Mouse (Mus musculus): ENCODE measurements around the gene Sytl1.
A peak's percentile ranks its signal among the peaks of the same experiment; 100 is the strongest.

Gene Sytl1

DNA sequence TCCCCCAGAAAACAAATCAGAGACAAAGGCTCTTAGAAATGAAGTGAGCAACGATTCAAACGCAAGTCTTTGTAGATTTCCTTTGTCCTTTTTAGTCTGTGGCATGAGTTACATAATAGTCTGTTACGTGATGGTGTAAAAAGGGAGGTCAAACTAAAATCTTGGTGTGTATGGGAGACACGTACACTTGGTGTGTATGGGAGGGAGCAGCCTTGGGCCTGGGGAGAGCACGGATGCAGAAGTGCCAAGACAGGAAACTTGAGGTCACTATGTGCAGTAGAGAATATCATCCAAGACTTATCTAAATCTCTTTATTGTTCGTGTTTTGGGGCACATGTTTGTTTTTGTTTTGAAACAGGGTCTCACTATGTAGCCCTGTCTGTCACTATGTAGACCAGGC, 15.2 kb upstream of the Sytl1 start:
- no peak for DNase-seq

DNA sequence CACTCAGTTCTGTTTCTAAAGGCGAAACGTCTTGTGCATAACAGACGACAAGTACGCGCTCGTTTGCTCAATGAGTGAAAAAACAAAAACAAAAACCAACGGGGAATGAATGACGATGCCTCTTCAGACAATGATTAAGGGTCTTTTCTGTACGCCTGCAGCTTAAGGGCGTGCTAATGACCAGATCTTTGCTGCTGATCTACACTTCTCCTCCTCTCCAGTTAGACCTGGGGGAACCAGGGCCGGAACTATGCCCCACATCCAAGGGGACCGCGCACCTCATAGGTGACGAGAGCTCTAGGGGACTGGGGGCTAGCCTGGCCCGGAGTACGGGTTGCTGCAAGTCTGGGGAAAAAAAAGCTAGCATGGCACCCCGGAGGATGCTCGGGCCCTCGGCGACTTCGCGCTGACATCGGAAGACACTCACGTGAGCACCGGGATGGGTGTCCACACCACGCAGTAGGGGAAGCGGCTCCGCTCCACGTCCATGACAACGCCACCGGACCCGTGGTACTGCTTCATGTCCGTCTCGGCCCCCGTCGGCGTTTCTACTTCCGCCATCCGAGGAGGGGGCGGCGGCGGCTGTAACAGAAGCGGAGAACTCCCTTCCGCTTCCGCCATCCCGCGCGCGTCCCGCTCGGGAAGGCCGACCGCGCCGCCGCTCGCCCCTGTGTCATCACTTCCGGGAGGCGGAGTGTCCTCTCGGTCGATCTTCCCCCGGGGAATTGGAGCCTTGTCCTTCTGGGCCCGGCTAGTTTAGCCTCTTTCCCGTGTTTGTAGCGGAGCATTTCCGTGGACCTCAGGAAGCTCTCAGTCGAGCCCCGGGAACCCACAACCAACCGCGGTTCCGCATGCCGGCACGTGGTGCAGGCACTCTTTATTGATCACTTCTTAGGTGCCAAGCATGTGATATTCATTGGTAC, 14.5 kb upstream of the Sytl1 start, which contains the start of gene Tmem222:
Gene Tmem222, minus strand, starts transcription at position 689 of the 923 bp plus-strand sequence.
- DNase-seq: peak; percentile 95 to 97

DNA sequence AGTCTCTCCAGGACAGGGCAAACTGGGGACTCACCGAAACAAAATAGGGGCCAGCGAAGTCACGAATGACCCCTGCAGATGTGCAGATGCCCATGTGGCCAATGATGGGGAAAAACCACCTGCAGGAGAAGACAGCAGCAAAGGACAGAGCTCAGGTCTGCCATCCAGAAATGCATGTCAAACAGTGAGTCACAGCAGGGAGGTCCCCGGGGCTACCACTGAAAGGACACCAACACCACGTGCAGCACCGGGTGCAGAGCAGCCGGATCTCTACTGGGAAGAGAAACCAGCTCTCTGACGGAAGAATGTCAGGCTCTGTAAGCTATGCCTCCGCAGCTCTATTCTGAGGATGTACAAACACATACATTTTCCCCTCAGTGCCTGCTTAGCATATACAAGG, 8.0 kb upstream of the Sytl1 start:
- DNase-seq: no peak

DNA sequence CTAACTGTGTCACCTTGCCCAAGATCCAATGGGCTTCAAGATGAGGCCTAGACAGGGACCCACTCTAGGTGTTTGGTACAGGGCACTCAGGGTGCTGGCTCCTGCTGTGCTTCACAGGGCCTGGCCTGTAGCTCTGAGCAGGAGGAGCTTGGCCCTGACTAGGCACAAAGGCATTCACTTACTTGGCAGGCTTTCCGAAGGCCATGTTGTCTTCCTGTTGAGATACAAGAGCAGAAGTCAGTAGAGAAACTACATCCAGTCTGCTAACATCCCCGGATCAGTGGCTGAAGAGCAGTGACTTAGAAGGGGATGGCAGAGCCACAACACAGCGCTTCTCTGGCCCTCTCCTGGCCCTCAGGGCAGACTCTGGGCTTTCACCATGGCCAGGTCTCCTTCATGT, 6.7 kb upstream of the Sytl1 start:
- peak in 1 of 2 experiments; percentile 30 for DNase-seq

DNA sequence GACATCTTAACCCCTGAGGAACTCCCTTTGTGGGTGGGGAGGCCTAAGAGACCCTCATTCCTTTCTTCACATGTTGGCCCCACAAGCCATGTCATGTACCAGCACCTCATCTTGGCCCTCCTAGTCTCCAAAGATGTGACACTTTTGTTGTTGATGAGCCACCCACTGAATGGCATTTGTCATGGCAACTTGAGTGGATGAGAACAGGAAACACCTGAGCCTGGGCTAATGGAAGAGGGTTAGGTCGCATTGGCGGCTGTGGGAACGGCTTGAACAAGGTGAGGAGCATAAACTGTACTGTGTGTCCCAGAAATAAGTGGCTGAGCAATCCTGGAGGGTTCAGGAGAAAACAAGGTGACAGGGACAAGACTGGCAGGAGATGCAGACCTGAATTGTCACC, 6.0 kb upstream of the Sytl1 start:
- no peak for DNase-seq

DNA sequence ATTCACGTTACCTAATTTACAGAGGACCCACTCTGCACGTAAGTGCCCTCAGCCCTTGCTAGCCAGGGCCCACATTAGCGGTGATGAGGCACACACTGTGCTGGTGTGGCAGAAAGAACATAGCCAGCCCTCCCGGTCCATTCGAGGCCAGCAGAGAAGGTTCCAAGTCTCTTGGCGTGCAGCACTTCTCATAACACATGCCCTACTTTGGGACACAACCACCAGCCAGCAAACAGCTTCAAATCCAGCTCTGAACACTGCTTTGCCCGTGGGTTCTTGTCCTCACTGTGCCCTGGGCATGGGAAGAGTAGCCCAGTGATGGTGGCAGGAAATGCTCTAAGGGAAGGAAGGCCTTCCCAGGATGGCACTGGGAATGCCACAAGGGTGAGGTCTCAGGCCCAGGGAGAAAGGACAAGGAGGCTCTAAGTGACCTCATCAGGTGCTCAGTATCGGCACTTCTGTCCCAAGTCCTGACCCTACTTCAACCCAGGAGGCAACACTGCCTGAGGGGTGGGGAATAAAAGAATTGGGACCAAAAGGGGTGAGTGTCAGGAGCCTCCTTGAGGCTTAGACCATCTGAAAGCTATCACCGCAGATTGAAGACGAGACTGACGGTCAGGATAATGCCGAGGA, 3.5 kb upstream of the Sytl1 start:
- no peak for DNase-seq

DNA sequence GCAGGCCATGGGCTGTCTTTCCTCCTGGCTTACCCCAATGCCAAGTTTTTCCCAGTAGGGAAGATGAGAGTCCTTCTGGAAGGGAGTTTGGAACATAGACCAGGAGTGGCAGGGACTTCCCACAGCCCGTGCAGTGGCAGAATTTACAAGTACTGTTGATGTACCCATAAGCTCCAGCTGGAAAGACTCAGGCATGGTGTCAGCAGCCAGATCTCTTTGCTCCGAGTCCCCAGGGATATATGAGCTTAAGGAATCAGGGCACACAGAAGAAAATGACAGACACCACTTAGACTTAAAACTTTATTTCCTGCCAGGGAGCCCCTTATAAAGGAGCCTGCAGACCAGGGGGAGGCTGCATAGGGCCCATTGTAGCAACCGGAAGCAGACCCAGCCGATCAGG, 2.8 kb upstream of the Sytl1 start:
- peak in 1 of 2 experiments; percentile 20 for DNase-seq

DNA sequence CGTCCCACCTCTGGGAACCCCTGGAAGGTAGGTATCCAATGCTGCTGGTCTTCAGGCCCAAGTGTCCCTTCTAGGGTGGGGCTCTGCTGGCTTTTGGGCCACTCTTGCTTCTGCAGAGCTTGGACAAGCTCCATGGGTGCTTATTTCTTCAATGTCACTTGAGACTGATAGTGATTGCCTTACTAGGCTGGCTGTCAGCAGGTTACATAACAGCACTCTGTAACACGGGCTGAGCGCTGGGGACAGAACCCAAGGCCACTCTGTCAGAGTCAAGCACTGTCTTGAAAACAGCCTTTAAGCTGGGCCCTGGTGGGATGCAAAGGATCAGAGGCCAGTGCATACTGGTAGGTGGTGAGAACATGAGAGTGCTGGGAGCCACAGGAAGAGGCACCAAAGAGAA, 2.4 kb upstream of the Sytl1 start:
- no peak for DNase-seq

DNA sequence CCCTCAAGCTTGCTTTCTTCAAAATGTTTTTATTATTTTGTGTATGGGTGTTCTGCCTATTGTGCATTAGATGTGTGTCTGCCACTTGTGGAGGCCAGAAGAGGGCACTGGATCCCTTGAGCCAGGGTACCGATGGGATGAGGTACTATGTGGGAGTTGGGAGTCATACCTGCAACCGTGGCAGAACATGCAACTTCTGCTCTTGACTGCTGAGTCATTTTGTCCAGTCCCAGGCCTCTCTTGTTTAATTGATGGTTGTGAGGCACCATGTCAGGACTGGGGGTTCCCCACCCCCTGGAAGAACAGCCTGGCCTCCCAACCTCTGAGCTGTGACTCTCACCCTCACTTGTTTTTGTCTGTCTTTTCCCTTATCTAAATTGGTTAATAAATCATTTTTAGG, 1.6 kb upstream of the Sytl1 start:
- peak in 1 of 2 experiments; percentile 21 for DNase-seq

DNA sequence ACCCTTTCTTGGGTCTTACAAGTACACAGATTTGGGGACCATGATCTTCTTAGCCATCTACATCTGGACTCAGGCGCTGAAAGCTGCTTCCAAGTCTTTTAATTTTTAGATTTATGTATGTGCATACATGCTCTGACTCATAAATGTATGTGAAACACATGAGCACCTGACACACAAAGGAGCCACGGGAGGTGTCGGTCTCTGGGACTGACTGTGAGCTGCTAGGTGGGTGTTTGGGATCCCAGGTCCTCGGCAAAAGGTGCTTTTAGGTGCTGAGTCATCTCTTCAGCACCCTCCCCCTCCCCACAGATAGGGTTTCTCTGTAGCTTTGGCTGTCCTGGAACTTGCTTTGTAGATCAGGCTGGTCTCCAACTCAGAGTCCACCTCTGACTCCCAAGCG, 843 bp upstream of the Sytl1 start:
- no peak for DNase-seq

DNA sequence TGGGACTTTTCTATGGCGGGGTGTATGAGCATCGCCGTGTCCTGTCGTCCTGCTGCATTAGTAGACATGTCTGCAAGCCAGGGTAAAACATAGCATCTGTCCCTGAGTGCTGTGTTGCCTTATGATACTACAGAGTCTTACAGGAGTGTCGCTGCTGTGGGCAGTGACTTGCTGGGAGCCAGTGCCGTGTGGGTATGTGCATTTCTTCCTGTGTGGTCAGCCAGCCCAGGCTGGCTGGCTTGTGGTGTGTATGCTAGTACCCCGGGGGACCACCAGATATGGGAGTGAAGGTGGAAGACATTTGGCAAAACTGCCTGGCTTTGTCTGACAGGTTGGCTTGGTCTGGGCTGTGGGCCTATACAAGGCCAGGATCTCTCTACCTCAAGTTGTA, 543 bp downstream of the Sytl1 start:
- DNase-seq: no peak

DNA sequence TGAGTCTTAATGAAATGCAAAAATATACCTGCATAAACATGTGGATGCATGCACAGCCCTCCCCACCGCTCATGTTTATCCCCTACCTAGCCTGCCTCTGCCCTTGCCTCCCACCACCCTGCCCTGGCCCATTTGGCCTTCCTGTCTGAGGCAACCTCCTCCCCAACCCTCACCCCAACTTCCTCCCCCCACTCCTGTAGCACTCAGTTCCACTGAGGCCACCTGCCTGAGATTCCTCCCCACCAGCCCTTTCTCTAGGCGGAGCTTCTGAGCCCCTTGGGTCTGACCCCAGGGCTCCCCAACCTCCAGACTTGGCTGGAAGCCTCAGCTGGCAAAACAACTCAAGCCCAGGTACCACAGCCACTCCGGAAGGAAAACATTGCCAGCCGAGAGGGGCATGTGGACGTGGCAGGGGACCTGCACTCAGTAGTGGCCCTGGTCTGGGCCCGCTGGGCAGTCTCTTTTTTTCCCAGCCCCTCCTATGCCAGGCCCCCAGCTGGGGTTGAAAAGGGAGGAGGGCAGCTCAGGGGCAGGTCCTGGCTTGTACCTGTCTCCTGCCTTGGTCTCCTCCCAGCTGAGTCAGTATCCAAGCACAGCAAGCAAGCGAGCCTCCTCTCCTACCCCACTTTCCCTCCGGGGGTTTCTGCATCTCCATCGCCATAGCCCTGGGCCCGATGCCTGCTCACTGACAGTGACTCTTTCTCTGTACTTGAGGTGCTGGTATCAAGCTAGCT, 1.1 kb downstream of the Sytl1 start:
- no peak for DNase-seq

DNA sequence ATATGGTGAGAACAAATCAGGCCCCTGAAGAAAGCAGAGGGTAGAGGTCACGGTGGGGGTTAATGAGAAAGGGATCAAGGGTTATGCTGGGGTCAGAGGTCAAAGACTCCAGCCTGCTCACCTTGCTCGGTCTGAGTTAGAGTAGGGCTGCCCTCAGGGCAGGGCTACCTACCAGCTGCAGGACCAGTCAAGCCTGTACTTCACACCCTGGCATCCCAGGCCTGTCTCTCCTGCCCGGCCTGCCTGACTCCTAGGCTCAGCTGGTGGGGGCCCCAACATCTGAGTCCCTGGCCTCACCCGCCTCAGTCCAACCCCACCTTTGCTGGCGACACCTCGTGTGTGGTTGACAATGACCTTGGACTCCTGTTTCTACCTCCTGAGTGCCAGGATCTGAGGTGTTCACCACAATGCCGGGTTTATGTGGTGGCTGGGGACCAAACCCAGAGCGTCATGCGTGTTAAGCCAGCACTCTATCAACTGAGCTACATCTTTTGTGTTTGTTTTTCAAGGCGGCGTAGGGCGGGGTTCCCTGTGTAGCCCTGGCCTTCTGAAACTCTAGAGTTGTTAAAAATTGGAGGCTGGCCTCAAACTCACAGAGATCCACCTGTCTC, 5.0 kb downstream of the Sytl1 start:
- DNase-seq: no peak

DNA sequence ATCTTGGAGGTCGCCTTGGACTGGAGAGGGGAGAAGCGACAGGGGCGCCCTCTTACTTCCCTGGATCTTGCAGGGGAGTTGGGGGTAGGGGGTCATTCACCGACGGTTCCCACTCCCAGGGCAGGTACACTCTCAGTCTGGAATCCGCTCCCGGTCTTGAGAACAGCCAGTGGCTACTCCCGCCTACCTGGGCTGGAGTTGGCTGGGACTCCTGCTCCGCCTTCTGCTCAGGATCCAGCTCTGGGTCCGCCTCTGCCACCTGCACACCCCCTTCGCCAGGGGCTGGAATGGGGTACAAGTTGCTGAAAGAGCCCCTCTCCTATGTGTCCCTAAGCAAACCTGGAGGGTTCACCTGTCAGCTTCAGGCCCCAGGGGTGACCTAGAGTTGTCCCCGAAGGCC, 5.7 kb downstream of the Sytl1 start:
- peak; percentile 64 to 82 for DNase-seq

DNA sequence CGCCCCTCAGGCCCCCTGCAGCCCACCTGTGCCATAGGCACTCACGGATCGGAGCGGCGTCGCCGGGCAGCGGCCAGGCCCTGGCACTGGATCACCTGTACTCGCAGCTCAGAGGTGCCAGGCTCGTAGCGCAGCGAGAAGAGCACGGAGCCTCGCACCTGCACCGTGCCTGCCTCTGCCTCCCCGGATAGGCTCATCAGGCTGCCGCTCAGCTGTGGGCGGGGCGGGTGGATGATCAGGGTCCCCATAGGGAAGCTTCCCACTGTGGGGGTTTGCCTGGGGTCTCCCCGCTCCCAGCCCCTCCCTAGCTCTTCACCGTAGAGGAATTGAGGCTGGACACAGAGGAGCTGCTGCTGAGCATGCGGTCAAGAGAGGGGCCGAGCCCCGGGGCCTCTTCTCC, 6.1 kb downstream of the Sytl1 start:
- DNase-seq: peak; percentile 19 to 67

DNA sequence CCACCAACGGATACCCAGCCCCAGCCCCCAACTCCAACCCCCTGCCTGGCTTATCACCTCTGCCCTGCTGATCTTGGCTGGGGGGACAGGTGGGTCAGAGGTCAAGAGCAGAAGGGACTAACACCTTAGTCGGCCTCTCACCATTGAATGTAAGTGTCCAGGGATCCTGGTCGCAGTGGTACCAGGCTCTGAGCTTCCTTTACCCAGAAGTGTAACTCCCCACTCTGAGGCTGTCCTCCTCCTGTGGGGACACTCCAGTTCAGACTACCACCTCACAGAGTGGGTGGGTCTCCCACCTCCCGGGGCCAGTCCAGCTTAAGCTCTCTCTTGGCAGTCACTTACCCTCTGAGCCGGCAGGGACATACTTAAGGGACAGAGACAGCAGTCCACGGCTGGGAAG, 7.5 kb downstream of the Sytl1 start:
- DNase-seq: no peak

DNA sequence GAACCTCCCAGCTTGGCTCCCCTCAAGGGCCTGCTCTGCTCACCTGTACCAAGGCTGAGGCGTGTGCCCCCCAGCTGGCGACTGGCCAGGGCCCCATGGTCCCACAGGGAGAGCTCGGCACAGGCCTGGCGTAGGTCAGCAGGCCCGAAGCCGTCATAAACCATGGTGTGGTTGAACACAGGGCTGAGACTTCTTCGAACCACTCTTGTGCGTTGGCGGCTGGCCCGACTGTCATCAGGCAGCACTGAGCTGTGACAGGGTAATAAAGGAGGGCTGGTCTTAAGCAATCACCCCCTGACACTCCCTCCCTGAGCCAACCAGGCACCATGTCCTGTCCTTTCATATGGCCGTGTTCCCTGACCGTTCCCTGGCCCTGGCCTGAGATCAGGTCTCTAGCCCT, 9.5 kb downstream of the Sytl1 start:
- DNase-seq: no peak

DNA sequence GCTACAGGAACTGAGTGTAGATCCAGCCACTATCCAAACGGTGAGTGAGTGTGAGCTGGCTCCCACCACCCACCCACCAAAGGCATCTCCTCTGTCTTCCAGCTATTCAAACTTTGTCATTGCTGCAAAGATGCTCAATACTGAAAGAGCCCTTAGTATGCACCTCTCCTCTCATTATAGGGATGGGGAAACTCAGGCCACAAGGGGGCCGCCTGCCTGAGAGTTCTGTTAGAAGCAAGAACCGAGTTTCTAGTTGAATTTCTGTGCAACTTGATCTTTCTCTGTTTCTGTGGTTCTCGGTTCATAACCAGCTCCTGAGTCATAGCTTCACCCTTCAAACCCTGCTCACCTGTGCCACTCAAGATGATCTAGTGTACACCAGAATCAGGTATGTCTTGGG, 10.8 kb downstream of the Sytl1 start:
- no peak for DNase-seq

DNA sequence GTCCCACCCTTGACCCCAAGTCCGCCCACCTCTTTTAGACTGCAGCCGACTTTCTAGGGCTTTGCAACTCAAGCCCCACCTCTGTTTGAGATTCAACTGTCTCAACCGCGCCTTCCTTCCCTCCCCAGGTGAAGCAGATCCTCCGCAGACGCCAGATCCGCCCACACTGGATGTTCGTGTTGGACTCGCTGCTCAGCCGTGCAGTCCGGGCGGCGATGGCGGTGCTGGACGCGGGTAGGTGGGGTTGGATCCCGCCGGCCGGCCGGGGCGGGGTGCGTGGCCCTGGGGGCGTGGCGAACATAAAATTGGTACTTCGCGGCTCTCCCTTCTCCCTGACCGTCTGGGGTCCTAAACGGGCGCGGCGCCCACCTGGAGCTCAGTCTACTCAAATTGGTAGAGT, 11.7 kb downstream of the Sytl1 start:
- peak; percentile 21 to 64 for DNase-seq

DNA sequence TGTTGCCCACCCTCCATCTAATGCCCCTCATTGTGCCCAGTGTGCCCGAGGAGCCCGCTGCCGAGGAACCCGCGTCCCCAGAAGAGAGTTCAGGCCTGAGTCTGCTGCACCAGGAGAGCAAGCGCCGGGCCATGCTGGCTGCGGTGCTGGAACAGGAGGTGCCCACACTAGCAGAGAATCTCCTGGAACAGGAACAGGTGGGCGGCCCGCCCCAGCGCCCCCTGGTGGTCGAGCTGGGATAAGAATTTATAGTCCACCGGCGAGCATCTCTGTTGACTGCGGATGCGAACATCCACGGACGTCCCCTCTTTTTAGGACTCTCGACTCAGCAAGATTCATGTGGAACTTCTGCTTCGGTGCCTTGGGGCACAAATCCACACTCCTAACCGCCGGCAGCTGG, 12.3 kb downstream of the Sytl1 start:
- peak; percentile 82 to 83 for DNase-seq

DNA sequence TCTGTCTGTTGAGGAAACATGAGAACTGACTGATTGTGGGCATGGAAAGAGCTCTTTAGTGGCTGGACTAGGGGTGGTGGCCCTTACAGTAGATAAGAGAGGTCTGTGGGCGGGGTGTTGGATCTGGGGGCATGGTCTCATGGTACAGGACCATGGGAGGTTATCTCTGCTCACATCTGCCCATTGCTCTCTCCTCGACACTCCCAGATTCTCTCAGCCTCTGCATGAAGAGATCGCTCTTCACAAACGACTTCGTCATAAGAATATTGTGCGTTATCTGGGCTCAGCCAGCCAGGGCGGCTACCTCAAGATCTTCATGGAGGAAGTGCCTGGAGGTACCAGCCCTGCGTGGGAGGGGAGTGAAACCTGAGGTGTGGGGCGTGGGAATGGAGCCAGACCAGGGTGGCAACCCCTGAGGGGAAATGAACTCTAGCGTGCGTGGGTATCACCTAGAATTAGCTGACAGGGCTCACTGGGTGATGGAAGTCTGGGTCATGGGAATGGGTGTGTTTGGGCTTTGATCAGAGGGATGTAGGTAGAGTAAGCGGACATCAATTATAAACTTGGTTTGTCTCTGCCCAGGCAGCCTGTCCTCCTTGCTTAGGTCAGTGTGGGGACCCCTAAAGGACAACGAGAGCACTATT, 15.0 kb downstream of the Sytl1 start:
- DNase-seq: no peak

DNA sequence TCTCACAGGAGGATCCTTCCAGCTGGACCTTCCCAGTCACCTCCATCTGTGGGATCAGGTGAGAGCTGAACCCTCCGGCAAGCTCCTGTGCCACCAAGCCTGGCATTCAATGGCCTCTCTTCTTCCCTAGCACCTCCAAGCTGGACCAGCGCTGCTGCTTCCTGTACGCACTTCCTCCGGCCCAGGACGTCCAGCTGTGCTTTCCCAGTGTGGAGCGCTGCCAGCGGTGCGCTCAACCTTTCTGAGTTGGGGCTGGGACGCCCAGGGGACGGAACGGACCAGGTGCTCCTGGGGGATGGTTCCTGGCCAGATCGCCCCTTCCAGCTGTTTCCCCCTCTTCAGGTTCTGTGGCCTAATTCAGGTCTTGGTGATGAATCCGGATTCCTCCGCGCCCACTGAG, 15.8 kb downstream of the Sytl1 start:
- DNase-seq: peak; percentile 56 to 82

DNA sequence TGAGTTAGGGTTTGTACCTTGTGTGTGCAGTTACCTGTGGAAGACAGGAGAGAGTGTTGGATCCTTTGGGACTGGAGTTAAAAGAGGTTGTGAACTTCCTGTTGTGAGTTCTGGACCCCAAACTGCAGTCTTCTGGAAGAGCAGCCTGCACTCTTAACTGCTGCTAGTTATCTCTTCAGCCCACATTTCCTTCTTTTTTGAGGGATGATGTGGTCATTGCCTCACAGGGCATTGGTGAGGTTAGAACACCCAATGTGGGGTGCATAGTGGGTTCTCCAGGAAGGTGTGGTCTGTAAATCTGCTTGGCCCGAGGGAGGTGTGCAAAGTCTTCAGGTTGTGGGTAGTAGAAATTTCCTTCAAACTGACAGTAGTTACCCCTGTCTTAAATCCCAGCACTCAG, 18.6 kb downstream of the Sytl1 start:
- DNase-seq: no peak

Measured in kidney, postnatal 25 days (tissue).